Mouse (Mus musculus): ENCODE measurements at regions not wholly inside any gene's neighbourhood (a gene's known extent, or its start where the extent isn't known, plus 50 kb on each side); places are given as distances from the start of the nearest gene placed in this dataset.

GRCm38 (mm10) chr3:119928281-119928680, 144.0 kb upstream of the Ptbp2 start:
- H3K27ac ChIP-seq (ENCODE audit: low read depth, low read length): no peak overlapping the region
- no peak overlapping the region for H3K9ac ChIP-seq (ENCODE audit: low read depth, low read length)
- no peak overlapping the region for H3K4me2 ChIP-seq (replicated peaks; ENCODE audit: low read depth, low read length)
- 85% methylated on average over 2 of the region's 2 CpGs for WGBS
- H3K4me1 ChIP-seq (replicated peaks; ENCODE audit: control insufficient read depth, insufficient read depth, low read length): no peaks in the 10 kb centered on the region
- H3K27me3 ChIP-seq (ENCODE audit: control insufficient read depth, insufficient read depth, low read length): no peaks in the 10 kb centered on the region
- H3K9me3 ChIP-seq (ENCODE audit: control insufficient read depth, low read length): no peaks in the 10 kb centered on the region
- ATAC-seq (ENCODE audit: low FRiP score) (no peak), DNase-seq (ENCODE audit: low spot score) (no peak)
- no peaks in the 10 kb centered on the region for H3K36me3 ChIP-seq (ENCODE audit: control insufficient read depth, insufficient read depth, low read length)
- H3K4me3 ChIP-seq (ENCODE audit: low read depth, low read length): no peak overlapping the region

GRCm38 (mm10) chr3:119919501-119920141, 135.4 kb upstream of the Ptbp2 start:
- Histone ChIP-seq H3K27ac (ENCODE audit: low read depth, low read length) (no peak overlapping the region), H3K36me3 (ENCODE audit: control insufficient read depth, insufficient read depth, low read length) (no peaks in the 10 kb centered on the region), H3K4me1 (replicated peaks; ENCODE audit: control insufficient read depth, insufficient read depth, low read length) (no peaks in the 10 kb centered on the region), H3K4me2 (replicated peaks; ENCODE audit: low read depth, low read length) (no peak overlapping the region), H3K9ac (ENCODE audit: low read depth, low read length) (no peak overlapping the region), H3K27me3 (ENCODE audit: control insufficient read depth, insufficient read depth, low read length) (no peaks in the 10 kb centered on the region), H3K4me3 (ENCODE audit: low read depth, low read length) (no peak overlapping the region), H3K9me3 (ENCODE audit: control insufficient read depth, low read length) (no peaks in the 10 kb centered on the region)
- DNase-seq (ENCODE audit: low spot score) (no peak), ATAC-seq (ENCODE audit: low FRiP score) (peak; percentile 57; the same call in 1 of the 2 replicates)
- 69% methylated on average over 4 of the region's 4 CpGs for WGBS

GRCm38 (mm10) chr3:119915984-119916865, 132.0 kb upstream of the Ptbp2 start:
- WGBS: 82% methylated on average over 4 of the region's 4 CpGs
- Histone ChIP-seq H3K27ac (ENCODE audit: low read depth, low read length) (no peak overlapping the region), H3K27me3 (ENCODE audit: control insufficient read depth, insufficient read depth, low read length) (no peaks in the 10 kb centered on the region), H3K4me1 (replicated peaks; ENCODE audit: control insufficient read depth, insufficient read depth, low read length) (no peaks in the 10 kb centered on the region), H3K9ac (ENCODE audit: low read depth, low read length) (no peak overlapping the region), H3K4me3 (ENCODE audit: low read depth, low read length) (no peak overlapping the region), H3K4me2 (replicated peaks; ENCODE audit: low read depth, low read length) (no peak overlapping the region), H3K9me3 (ENCODE audit: control insufficient read depth, low read length) (no peaks in the 10 kb centered on the region), H3K36me3 (ENCODE audit: control insufficient read depth, insufficient read depth, low read length) (no peaks in the 10 kb centered on the region)
- ATAC-seq (ENCODE audit: low FRiP score) (no peak), DNase-seq (ENCODE audit: low spot score) (no peak)

- DNase-seq (ENCODE audit: low spot score) (no peak), ATAC-seq (ENCODE audit: low FRiP score) (no peak)
- H3K4me1 ChIP-seq (replicated peaks; ENCODE audit: control insufficient read depth, insufficient read depth, low read length): no peaks in the 10 kb centered on the region
- no peaks in the 10 kb centered on the region for H3K9me3 ChIP-seq (ENCODE audit: control insufficient read depth, low read length)
- H3K9ac ChIP-seq (ENCODE audit: low read depth, low read length): no peak overlapping the region
- WGBS: 72% methylated on average over 8 of the region's 8 CpGs
- no peak overlapping the region for H3K27ac ChIP-seq (ENCODE audit: low read depth, low read length)
- H3K27me3 ChIP-seq (ENCODE audit: control insufficient read depth, insufficient read depth, low read length): no peaks in the 10 kb centered on the region
- no peaks in the 10 kb centered on the region for H3K36me3 ChIP-seq (ENCODE audit: control insufficient read depth, insufficient read depth, low read length)
- no peak overlapping the region for H3K4me2 ChIP-seq (replicated peaks; ENCODE audit: low read depth, low read length)
- no peak overlapping the region for H3K4me3 ChIP-seq (ENCODE audit: low read depth, low read length)
Observed at GRCm38 (mm10) chr3:119911532-119911931, 127.3 kb upstream of the Ptbp2 start.

- Histone ChIP-seq H3K9me3 (ENCODE audit: control insufficient read depth, low read length) (no peaks in the 10 kb centered on the region), H3K4me2 (replicated peaks; ENCODE audit: low read depth, low read length) (no peak overlapping the region), H3K27ac (ENCODE audit: low read depth, low read length) (no peak overlapping the region), H3K4me1 (replicated peaks; ENCODE audit: control insufficient read depth, insufficient read depth, low read length) (no peaks in the 10 kb centered on the region), H3K9ac (ENCODE audit: low read depth, low read length) (no peak overlapping the region), H3K4me3 (ENCODE audit: low read depth, low read length) (no peak overlapping the region), H3K36me3 (ENCODE audit: control insufficient read depth, insufficient read depth, low read length) (no peaks in the 10 kb centered on the region), H3K27me3 (ENCODE audit: control insufficient read depth, insufficient read depth, low read length) (no peaks in the 10 kb centered on the region)
- no peak for DNase-seq (ENCODE audit: low spot score)
- WGBS: 64% methylated on average over 3 of the region's 3 CpGs
- no peak for ATAC-seq (ENCODE audit: low FRiP score)
Observed at GRCm38 (mm10) chr3:119904244-119904643, 120.0 kb upstream of the Ptbp2 start.

GRCm38 (mm10) chr3:119895141-119895540, 110.9 kb upstream of the Ptbp2 start:
- Histone ChIP-seq H3K27me3 (ENCODE audit: control insufficient read depth, insufficient read depth, low read length) (no peaks in the 10 kb centered on the region), H3K27ac (ENCODE audit: low read depth, low read length) (no peak overlapping the region), H3K4me3 (ENCODE audit: low read depth, low read length) (no peak overlapping the region), H3K9ac (ENCODE audit: low read depth, low read length) (no peak overlapping the region), H3K4me2 (replicated peaks; ENCODE audit: low read depth, low read length) (no peak overlapping the region), H3K36me3 (ENCODE audit: control insufficient read depth, insufficient read depth, low read length) (no peaks in the 10 kb centered on the region), H3K4me1 (replicated peaks; ENCODE audit: control insufficient read depth, insufficient read depth, low read length) (peaks cover 4% of the 10 kb centered on the region; the same call in 1 of the 2 replicates), H3K9me3 (ENCODE audit: control insufficient read depth, low read length) (no peaks in the 10 kb centered on the region)
- 86% methylated on average over 3 of the region's 3 CpGs for WGBS
- no peak for ATAC-seq (ENCODE audit: low FRiP score)
- DNase-seq (ENCODE audit: low spot score): no peak

GRCm38 (mm10) chr3:119894035-119894434, 109.8 kb upstream of the Ptbp2 start:
- Histone ChIP-seq H3K27ac (ENCODE audit: low read depth, low read length) (no peak overlapping the region), H3K4me3 (ENCODE audit: low read depth, low read length) (no peak overlapping the region), H3K4me2 (replicated peaks; ENCODE audit: low read depth, low read length) (peak overlapping the region; percentile 27; the same call in 1 of the 2 replicates), H3K27me3 (ENCODE audit: control insufficient read depth, insufficient read depth, low read length) (no peaks in the 10 kb centered on the region), H3K36me3 (ENCODE audit: control insufficient read depth, insufficient read depth, low read length) (no peaks in the 10 kb centered on the region), H3K9ac (ENCODE audit: low read depth, low read length) (no peak overlapping the region), H3K9me3 (ENCODE audit: control insufficient read depth, low read length) (no peaks in the 10 kb centered on the region), H3K4me1 (replicated peaks; ENCODE audit: control insufficient read depth, insufficient read depth, low read length) (peaks cover 4% of the 10 kb centered on the region; the same call in 1 of the 2 replicates)
- ATAC-seq (ENCODE audit: low FRiP score) (no peak; the same call in 1 of the 2 replicates), DNase-seq (ENCODE audit: low spot score) (no peak)
- 72% methylated on average over 10 of the region's 10 CpGs for WGBS

GRCm38 (mm10) chr3:119893165-119893910, 109.1 kb upstream of the Ptbp2 start:
- peak; percentile 54; the same call in 1 of the 2 replicates for ATAC-seq (ENCODE audit: low FRiP score)
- no peak overlapping the region for H3K9ac ChIP-seq (ENCODE audit: low read depth, low read length)
- peak overlapping the region; percentile 27; the same call in 1 of the 2 replicates for H3K4me2 ChIP-seq (replicated peaks; ENCODE audit: low read depth, low read length)
- H3K27me3 ChIP-seq (ENCODE audit: control insufficient read depth, insufficient read depth, low read length): no peaks in the 10 kb centered on the region
- H3K36me3 ChIP-seq (ENCODE audit: control insufficient read depth, insufficient read depth, low read length): no peaks in the 10 kb centered on the region
- no peaks in the 10 kb centered on the region for H3K9me3 ChIP-seq (ENCODE audit: control insufficient read depth, low read length)
- DNase-seq (ENCODE audit: low spot score): peak; percentile 39
- peaks cover 4% of the 10 kb centered on the region; the same call in 1 of the 2 replicates for H3K4me1 ChIP-seq (replicated peaks; ENCODE audit: control insufficient read depth, insufficient read depth, low read length)
- no peak overlapping the region for H3K4me3 ChIP-seq (ENCODE audit: low read depth, low read length)
- 14% methylated on average over 20 of the region's 20 CpGs for WGBS
- no peak overlapping the region; the same call in 1 of the 2 replicates for H3K27ac ChIP-seq (ENCODE audit: low read depth, low read length)

All from hindbrain, embryonic 11.5 days (tissue).